Mouse (Mus musculus) CH12.LX (cell line): ENCODE data around the gene Sumo2. TPM values are rescaled to one million over a fixed set of nuclear protein-coding genes. Genes with fewer than 3 reads are reported as not detected.

Experiments used
- DNase-seq: peaks from one replicate; pipeline ENCODE4 v3.0.0-alpha.2; 2013; ENCODE audit errors: extremely low read depth
- H3K27ac ChIP-seq: 2 replicates; pipeline ENCODE4 v1.5.1; 2012; ENCODE audit warnings: low read depth, mild to moderate bottlenecking, control low read depth, moderate library complexity; ENCODE audit not compliant: insufficient read depth
- H3K27me3 ChIP-seq: replicated peaks from 2 replicates; pipeline ENCODE3; 2012; ENCODE audit warnings: inconsistent platforms
- H3K36me3 ChIP-seq, 2 experiments: replicated peaks in 1 of 2; 2 replicates each; pipeline versions ENCODE3 to v1.6.1; 2012; ENCODE audit warnings: inconsistent platforms in 1 of 2, low read length in 1 of 2, mild to moderate bottlenecking in 1 of 2, mixed read lengths in 1 of 2, moderate library complexity in 1 of 2; ENCODE audit not compliant: control insufficient read depth in 1 of 2, insufficient read depth in 1 of 2
- H3K4me1 ChIP-seq, 2 experiments: 2 replicates each; pipeline ENCODE4 v1.6.1; 2012; ENCODE audit warnings: inconsistent platforms in 1 of 2, moderate library complexity in 1 of 2; ENCODE audit not compliant: insufficient read depth in 2 of 2, control insufficient read depth in 1 of 2
- H3K4me2 ChIP-seq: 2 replicates; pipeline ENCODE4 v1.6.1; 2012; ENCODE audit warnings: low read depth, mild to moderate bottlenecking, control low read depth; ENCODE audit not compliant: poor library complexity, insufficient read depth, severe bottlenecking
- H3K4me3 ChIP-seq, 3 experiments: fragments of 150-350 bp in 1 of 3; sonication (generic) in 1 of 3; replicated peaks in 1 of 3; 2 replicates each; pipeline versions ENCODE3 to v1.5.1; 2011 to 2012; ENCODE audit warnings: low read depth in 2 of 3, low read length in 2 of 3, mild to moderate bottlenecking in 2 of 3, moderate library complexity in 2 of 3, control low read depth in 1 of 3, improper control_type of control experiment in 1 of 3, inconsistent platforms in 1 of 3, mixed read lengths in 1 of 3; ENCODE audit not compliant: poor library complexity in 1 of 3
- H3K79me2 ChIP-seq: replicated peaks from 2 replicates; pipeline ENCODE4 v1.6.1; 2012; ENCODE audit warnings: mild to moderate bottlenecking, moderate library complexity; ENCODE audit not compliant: control insufficient read depth, poor library complexity, insufficient read depth, severe bottlenecking; ENCODE audit errors: extremely low read depth
- H3K9ac ChIP-seq: 2 replicates; pipeline ENCODE4 v1.6.1; 2012; ENCODE audit warnings: low read depth, mild to moderate bottlenecking, control low read depth, moderate library complexity; ENCODE audit not compliant: insufficient read depth
- H3K9me3 ChIP-seq: replicated peaks from 2 replicates; pipeline ENCODE3; 2012; ENCODE audit warnings: low read length, inconsistent platforms, mixed read lengths
- BHLHE40 ChIP-seq: IDR thresholded peaks from 2 replicates; pipeline ENCODE4 v1.6.1; 2011; ENCODE audit warnings: mild to moderate bottlenecking, low read depth, low read length, improper control_type of control experiment
- CHD1 ChIP-seq: IDR thresholded peaks from 2 replicates; pipeline ENCODE4 v1.6.1; 2012; ENCODE audit warnings: low read depth, low read length, improper control_type of control experiment, inconsistent platforms
- CHD2 ChIP-seq: IDR thresholded peaks from 2 replicates; pipeline ENCODE4 v1.6.1; 2011; ENCODE audit warnings: low read length, improper control_type of control experiment
- CTCF ChIP-seq, 2 experiments: IDR thresholded peaks in 1 of 2; conservative IDR thresholded peaks in 1 of 2; 2 replicates each; pipeline ENCODE4 v1.5.1; 2011 to 2012; ENCODE audit warnings: low read depth in 2 of 2, low read length in 2 of 2, improper control_type of control experiment in 1 of 2, inconsistent platforms in 1 of 2, mild to moderate bottlenecking in 1 of 2, moderate library complexity in 1 of 2
- E2F4 ChIP-seq: IDR thresholded peaks from 2 replicates; pipeline ENCODE4 v1.6.1; 2011; ENCODE audit warnings: low read depth, low read length, improper control_type of control experiment; ENCODE audit not compliant: insufficient replicate concordance
- ELF1 ChIP-seq: IDR thresholded peaks from 2 replicates; pipeline ENCODE4 v1.6.1; 2014; ENCODE audit warnings: low read depth, mild to moderate bottlenecking, inconsistent platforms, low read length, improper control_type of control experiment
- EP300 ChIP-seq: IDR thresholded peaks from 2 replicates; pipeline ENCODE4 v1.6.1; 2011; ENCODE audit warnings: low read length, improper control_type of control experiment
- ETS1 ChIP-seq: conservative IDR thresholded peaks from 2 replicates; pipeline ENCODE4 v1.6.1; 2012; ENCODE audit warnings: low read depth, mild to moderate bottlenecking, inconsistent platforms, low read length, improper control_type of control experiment, moderate library complexity
- HCFC1 ChIP-seq: IDR thresholded peaks from 2 replicates; pipeline ENCODE4 v1.6.1; 2012; ENCODE audit warnings: low read depth, mild to moderate bottlenecking, inconsistent platforms, low read length, improper control_type of control experiment
- JUN ChIP-seq: IDR thresholded peaks from 2 replicates; pipeline ENCODE4 v1.6.1; 2011; ENCODE audit warnings: low read depth, mild to moderate bottlenecking, low read length, improper control_type of control experiment, moderate library complexity; ENCODE audit not compliant: insufficient read depth
- MAZ ChIP-seq: IDR thresholded peaks from 2 replicates; pipeline ENCODE4 v1.6.1; 2012; ENCODE audit warnings: low read depth, mild to moderate bottlenecking, inconsistent platforms, low read length, improper control_type of control experiment, moderate library complexity
- MYC ChIP-seq: IDR thresholded peaks from 2 replicates; pipeline ENCODE4 v1.6.1; 2011; ENCODE audit warnings: low read depth, mild to moderate bottlenecking, improper control_type of control experiment, low read length
- PAX5 ChIP-seq: IDR thresholded peaks from 2 replicates; pipeline ENCODE4 v1.6.1; 2012; ENCODE audit warnings: low read length, inconsistent platforms, mixed read lengths
- POLR2A ChIP-seq: IDR thresholded peaks from 2 replicates; pipeline ENCODE4 v1.6.1; 2011; ENCODE audit warnings: low read depth, mild to moderate bottlenecking, improper control_type of control experiment, low read length
- POLR2AphosphoS2 ChIP-seq: IDR thresholded peaks from 2 replicates; pipeline ENCODE4 v1.6.1; 2011; ENCODE audit warnings: low read depth, low read length, improper control_type of control experiment
- RAD21 ChIP-seq: IDR thresholded peaks from 2 replicates; pipeline ENCODE4 v1.6.1; 2011; ENCODE audit warnings: low read depth, mild to moderate bottlenecking, low read length, improper control_type of control experiment, moderate library complexity
- RCOR1 ChIP-seq: conservative IDR thresholded peaks from 2 replicates; pipeline ENCODE4 v1.6.1; 2012; ENCODE audit warnings: low read depth, mild to moderate bottlenecking, inconsistent platforms, low read length, improper control_type of control experiment
- SIN3A ChIP-seq: IDR thresholded peaks from 2 replicates; pipeline ENCODE4 v1.6.1; 2012; ENCODE audit warnings: low read length, improper control_type of control experiment, inconsistent platforms
- SMC3 ChIP-seq: IDR thresholded peaks from 2 replicates; pipeline ENCODE4 v1.6.1; 2011; ENCODE audit warnings: low read depth, low read length, improper control_type of control experiment
- TBP ChIP-seq: conservative IDR thresholded peaks from 2 replicates; pipeline ENCODE4 v1.6.1; 2011; ENCODE audit warnings: low read depth, low read length, improper control_type of control experiment
- TCF12 ChIP-seq: IDR thresholded peaks from 2 replicates; pipeline ENCODE4 v1.6.1; 2014; ENCODE audit warnings: low read depth, mild to moderate bottlenecking, inconsistent platforms, low read length, improper control_type of control experiment
- ZC3H11A ChIP-seq: IDR thresholded peaks from 2 replicates; pipeline ENCODE4 v1.6.1; 2012; ENCODE audit warnings: low read depth, mild to moderate bottlenecking, inconsistent platforms, low read length, improper control_type of control experiment
- ZKSCAN1 ChIP-seq: IDR thresholded peaks from 2 replicates; pipeline ENCODE4 v1.6.1; 2012; ENCODE audit warnings: low read depth, inconsistent platforms, low read length, improper control_type of control experiment, borderline replicate concordance
- ZMIZ1 ChIP-seq: IDR thresholded peaks from 2 replicates; pipeline ENCODE4 v1.6.1; 2012; ENCODE audit warnings: low read depth, mild to moderate bottlenecking, inconsistent platforms, low read length, improper control_type of control experiment
- ZNF384 ChIP-seq: IDR thresholded peaks from 2 replicates; pipeline ENCODE4 v1.6.1; 2012; ENCODE audit warnings: low read depth, low read length, improper control_type of control experiment, inconsistent platforms
- dilution Hi-C: fragments of 300-500 bp; cut with MboI; formaldehyde crosslinking; loops from 2 replicates; pipeline ENCODE4 v1.14.3; 2020; ENCODE audit warnings: low sequenced_read_pairs; ENCODE audit not compliant: extremely low pct_unique_long_range_greater_than_20kb, extremely low pct_ligation_motif_present
- in situ Hi-C: fragments of 300-500 bp; cut with MboI; formaldehyde crosslinking; loops from 3 replicates; pipeline ENCODE4 v1.14.3; 2019; ENCODE audit warnings: low sequenced_read_pairs, low pct_ligation_motif_present, low pct_unique_long_range_greater_than_20kb, mixed read lengths
- polyA plus RNA-seq: library from polyadenylated mRNA; unstranded; fragments of >175 nt; gene quantifications from 2 replicates; pipeline ENCODE4 v1.2.1, GENCODE M21; 2012; ENCODE audit warnings: low read depth; ENCODE audit not compliant: insufficient read length
- total RNA-seq, 2 experiments: library from RNA; depleted of rRNA; stranded (reverse); fragments of 300-350 nt in 1 of 2; fragments of >200 nt in 1 of 2; gene quantifications; 2 replicates each; pipeline ENCODE4 v1.2.3; 2012 to 2014

Sumo2 gene
- total and polyA plus RNA-seq, 3 experiments: 480 to 1,752 (median 1,020) TPM

- TF ChIP-seq MAZ (peak; percentile 67; the same call in 1 of the 2 replicates), POLR2A (peak; percentile 96), JUN (no peak), CHD1 (no peak), CHD2 (peak; percentile 49), EP300 (peak; percentile 34; the same call in 1 of the 2 replicates), TCF12 (peak; percentile 77), ZNF384 (no peak), RAD21 (no peak), ZC3H11A (no peak), TBP (peak; percentile 83)
- TF ChIP-seq, all 38 proteins: peak for 23
Observed at GRCm38 (mm10) chr11:115564064-115564809, 28.2 kb upstream of the Sumo2 start, which contains the start of gene Nup85 (continued).

GRCm38 (mm10) chr11:115563406-115563805 lies 27.3 kb upstream of the Sumo2 start:
- peak overlapping the region; percentile 37 for H3K4me2 ChIP-seq
- H3K4me3 ChIP-seq: peak overlapping the region in 1 of 3 experiments; percentile 74
- H3K36me3 ChIP-seq: peaks cover 21 to 28% of the 10 kb centered on the region in 2 experiments
- peaks cover 0 to 29% of the 10 kb centered on the region in 2 experiments; a peak in 2 of 4 replicates for H3K4me1 ChIP-seq
- TF ChIP-seq ZMIZ1: no peak
- peak; percentile 9 for TF ChIP-seq RAD21
- TF ChIP-seq ZKSCAN1: no peak
- TF ChIP-seq SMC3: peak; percentile 39
- no peak for TF ChIP-seq ETS1
- TF ChIP-seq MAZ: no peak
- peak in 1 of 2 experiments; percentile 56; a peak in 2 of 4 replicates for TF ChIP-seq CTCF (conservative IDR thresholded peaks at IDR 0.05 in 1 of 2, IDR thresholded peaks at IDR 0.05 in 1 of 2; ENCODE audit: low read depth in 2 of 2, low read length in 2 of 2)
- TF ChIP-seq SIN3A: no peak; the same call in 1 of the 2 replicates
- peak; percentile 85 for TF ChIP-seq MYC
- TF ChIP-seq, all 38 proteins: peak for 4
- peak; percentile 40 for DNase-seq
- dilution Hi-C loops (no loop called here), in situ Hi-C loops (no loop called here)
- no peak overlapping the region for H3K27ac ChIP-seq
- peaks cover 40% of the 10 kb centered on the region for H3K79me2 ChIP-seq
- no peaks in the 10 kb centered on the region for H3K9me3 ChIP-seq
- H3K27me3 ChIP-seq: no peaks in the 10 kb centered on the region
- H3K9ac ChIP-seq: peak overlapping the region; percentile 51

- Histone ChIP-seq H3K27ac (no peak overlapping the region), H3K4me3 (no peak overlapping the region), H3K36me3 (no peaks in the 10 kb centered on the region), H3K9me3 (no peaks in the 10 kb centered on the region), H3K4me2 (no peak overlapping the region), H3K27me3 (no peaks in the 10 kb centered on the region), H3K4me1 (peaks cover 0 to 3% of the 10 kb centered on the region in 2 experiments; a peak in 1 of 4 replicates), H3K79me2 (no peaks in the 10 kb centered on the region), H3K9ac (no peak overlapping the region)
- dilution Hi-C loops (no loop called here), in situ Hi-C loops (loop anchor here (5.0 kb wide), 1 partner anchor 257 kb away; the partner anchor contains the start of genes Caskin2 and Tsen54)
- DNase-seq: no peak
- no peak for TF ChIP-seq CHD1
- no peak for TF ChIP-seq CHD2
- no peak for TF ChIP-seq BHLHE40
- no peak for TF ChIP-seq CTCF (conservative IDR thresholded peaks at IDR 0.05 in 1 of 2, IDR thresholded peaks at IDR 0.05 in 1 of 2; ENCODE audit: low read depth in 2 of 2, low read length in 2 of 2)
- no peak for TF ChIP-seq ZNF384
- TF ChIP-seq ELF1: no peak
- no peak for TF ChIP-seq POLR2A
- no peak for TF ChIP-seq RCOR1
- no peak for TF ChIP-seq TCF12
- no peak for TF ChIP-seq HCFC1
- no peak for TF ChIP-seq EP300
- no peak for TF ChIP-seq PAX5
- TF ChIP-seq MYC: no peak
- no peak for TF ChIP-seq ZKSCAN1
- TF ChIP-seq E2F4: no peak
- no peak for TF ChIP-seq POLR2AphosphoS2
Observed at GRCm38 (mm10) chr11:115555717-115556116, 19.6 kb upstream of the Sumo2 start.
